Mouse (Mus musculus) neural tube, postnatal 0 days (tissue): ENCODE data around the gene Cyp4f16. TPM values are rescaled to one million over a fixed set of nuclear protein-coding genes. Genes with fewer than 3 reads are reported as not detected.

Source experiments
- polyA plus RNA-seq: library from polyadenylated mRNA; unstranded; fragments of >200 nt; fragmentation: Nextera tagmentation; extraction: Ambion mirVana; gene quantifications from 2 replicates; pipeline ENCODE4 v1.2.1, GENCODE M21; 2015

The Cyp4f16 gene
- 15.5 and 16.3 TPM in 2 replicates for polyA plus RNA-seq

GRCm38 (mm10) chr17:32536051-32536866, at the start of gene Cyp4f16:
Cyp4f16 (plus strand) TSS chr17:32536558.

GRCm38 (mm10) chr17:32505851-32506728, 30.3 kb upstream of the Cyp4f16 start, which contains the start of gene Cyp4f17:
Cyp4f17 (plus strand) TSS chr17:32506050.

Other genes starting within 250 kb of the Cyp4f16 start
- gene Akap8, start 215.3 kb upstream of the Cyp4f16 start, polyA plus RNA-seq: 52.9 and 60.8 TPM in 2 replicates
- gene Akap8l, start 186.0 kb upstream of the Cyp4f16 start, polyA plus RNA-seq: 98.6 and 126 TPM in 2 replicates
- gene Wiz, start 147.1 kb upstream of the Cyp4f16 start, polyA plus RNA-seq: 27.1 and 30.0 TPM in 2 replicates
- gene Rasal3, start 133.0 kb upstream of the Cyp4f16 start, polyA plus RNA-seq: 0.95 and 1.1 TPM in 2 replicates
- gene Pglyrp2, start 112.4 kb upstream of the Cyp4f16 start, polyA plus RNA-seq: not detected in 2 replicates
- 1.3 and 1.4 TPM in 2 replicates for gene Cyp4f39, start 83.8 kb upstream of the Cyp4f16 start, polyA plus RNA-seq
- 10.0 and 10.3 TPM in 2 replicates for gene Cyp4f17, start 30.5 kb upstream of the Cyp4f16 start, polyA plus RNA-seq
- gene Cyp4f37, start 84.8 kb downstream of the Cyp4f16 start, polyA plus RNA-seq: 1.0 and 1.1 TPM in 2 replicates
- 0.15 TPM in 1 of 2 replicates, not detected in the other for gene Cyp4f40, start 122.3 kb downstream of the Cyp4f16 start, polyA plus RNA-seq
- 3.8 and 4.6 TPM in 2 replicates for gene Cyp4f15, start 149.1 kb downstream of the Cyp4f16 start, polyA plus RNA-seq